Mouse (Mus musculus) ovary, postnatal 14 days (tissue): ENCODE data around the gene BC049715.
"Not testable (repeated sequence)": the region's sequence is repeated elsewhere in the genome, so short reads cannot be mapped to it uniquely, and the experiment has no call there.

Experiments
- DNase-seq: peaks from one replicate; pipeline ENCODE4 v3.0.0; 2022; ENCODE audit warnings: low spot score

BC049715 gene

GRCm38 (mm10) chr6:136850267-136850666, 22.8 kb downstream of the BC049715 start:
- no peak for DNase-seq

- no peak for DNase-seq
Observed at GRCm38 (mm10) chr6:136852348-136852747, 24.9 kb downstream of the BC049715 start.

- no peak for DNase-seq
Observed at GRCm38 (mm10) chr6:136852762-136853161, 25.3 kb downstream of the BC049715 start.

GRCm38 (mm10) chr6:136854361-136854781, 26.9 kb downstream of the BC049715 start:
- no peak for DNase-seq

GRCm38 (mm10) chr6:136855183-136855582, 27.8 kb downstream of the BC049715 start:
- DNase-seq, result no peak

- no peak for DNase-seq
Observed at GRCm38 (mm10) chr6:136856071-136856636, 28.7 kb downstream of the BC049715 start.

GRCm38 (mm10) chr6:136857186-136857872, 29.9 kb downstream of the BC049715 start, which contains the start of gene Art4:
Gene Art4 (minus strand): TSS chr6:136857733.
- no peak for DNase-seq

- no peak for DNase-seq
Observed at GRCm38 (mm10) chr6:136857873-136858260, 30.4 kb downstream of the BC049715 start.

GRCm38 (mm10) chr6:136858420-136858819, 31.0 kb downstream of the BC049715 start:
- no peak for DNase-seq

- DNase-seq, result no peak
Observed at GRCm38 (mm10) chr6:136861020-136861419, 33.6 kb downstream of the BC049715 start.

- DNase-seq, result no peak
Observed at GRCm38 (mm10) chr6:136865360-136865759, 37.9 kb downstream of the BC049715 start.

- DNase-seq, result no peak
Observed at GRCm38 (mm10) chr6:136866150-136866549, 38.7 kb downstream of the BC049715 start.

- DNase-seq, result no peak
Observed at GRCm38 (mm10) chr6:136868921-136869320, 41.5 kb downstream of the BC049715 start.

- DNase-seq, result no peak
Observed at GRCm38 (mm10) chr6:136874599-136874998, 47.2 kb downstream of the BC049715 start.

GRCm38 (mm10) chr6:136875670-136876069, 48.2 kb downstream of the BC049715 start, which contains the start of gene Mgp:
Gene Mgp (minus strand): TSS chr6:136875823.
- peak; percentile 46 for DNase-seq

- DNase-seq, result no peak
Observed at GRCm38 (mm10) chr6:136881678-136882077, 54.3 kb downstream of the BC049715 start.

- DNase-seq, result no peak
Observed at GRCm38 (mm10) chr6:136883431-136883915, 56.0 kb downstream of the BC049715 start.

GRCm38 (mm10) chr6:136883961-136884360, 56.5 kb downstream of the BC049715 start:
- no peak for DNase-seq

GRCm38 (mm10) chr6:136884766-136885165, 57.3 kb downstream of the BC049715 start:
- not testable (repeated sequence) for DNase-seq

GRCm38 (mm10) chr6:136887854-136888253, 60.4 kb downstream of the BC049715 start:
- peak; percentile 26 for DNase-seq

GRCm38 (mm10) chr6:136889067-136889466, 61.6 kb downstream of the BC049715 start:
- no peak for DNase-seq

GRCm38 (mm10) chr6:136889554-136889953, 62.1 kb downstream of the BC049715 start:
- DNase-seq, result no peak
